Mouse (Mus musculus) sigmoid colon, adult 10 weeks (tissue): ENCODE data around the gene Defb46. TPM values are rescaled to one million over a fixed set of nuclear protein-coding genes. Genes with fewer than 3 reads are reported as not detected.

ENCODE experiments used
- polyA plus RNA-seq: library from polyadenylated mRNA; stranded (reverse); fragments of 350-450 nt; fragmentation: Illumina TruSeq; extraction: RNeasy Lipid Tissue Mini Kit (QIAGEN cat#74804); gene quantifications from one replicate; pipeline ENCODE4 v1.2.3, GENCODE M21; 2014; ENCODE audit warnings: low read depth, low replicate concordance

The Defb46 gene
- polyA plus RNA-seq: not detected

GRCm38 (mm10) chr8:19239616-19240015 is at the start of gene Defb46:
Gene Defb46 (plus strand): TSS chr8:19239916.

GRCm38 (mm10) chr8:19225161-19225560 is 14.6 kb upstream of the Defb46 start, which contains the start of gene Defb6:
Gene Defb6 (plus strand): TSS chr8:19225478.

GRCm38 (mm10) chr8:19247280-19247679 is 7.6 kb downstream of the Defb46 start, which contains the start of gene Defb5:
Gene Defb5 (plus strand): TSS chr8:19247580.

Other genes starting within 250 kb of the Defb46 start
- gene Defb37, start 248.9 kb upstream of the Defb46 start, polyA plus RNA-seq: 3.9 TPM
- not detected for gene Defb38, start 213.3 kb upstream of the Defb46 start, polyA plus RNA-seq
- not detected for gene Defb39, start 175.1 kb upstream of the Defb46 start, polyA plus RNA-seq
- not detected for gene Defb12, start 125.1 kb upstream of the Defb46 start, polyA plus RNA-seq
- not detected for gene Defb34, start 116.2 kb upstream of the Defb46 start, polyA plus RNA-seq
- gene Gm45826, start 99.1 kb upstream of the Defb46 start, polyA plus RNA-seq: not detected
- not detected for gene Defb14, start 45.6 kb upstream of the Defb46 start, polyA plus RNA-seq
- not detected for gene Defb4, start 41.2 kb upstream of the Defb46 start, polyA plus RNA-seq
- not detected for gene Defb6, start 14.4 kb upstream of the Defb46 start, polyA plus RNA-seq
- not detected for gene Defb5, start 7.7 kb downstream of the Defb46 start, polyA plus RNA-seq
- not detected for gene Defb3, start 53.4 kb downstream of the Defb46 start, polyA plus RNA-seq
- gene Defb8, start 207.7 kb downstream of the Defb46 start, polyA plus RNA-seq: not detected